Mouse (Mus musculus) midbrain, embryonic 12.5 days (tissue): Measurements from ENCODE around the gene Adam12. TPM values are rescaled to one million over a fixed set of nuclear protein-coding genes. Genes with fewer than 3 reads are reported as not detected.

ENCODE experiments used
- ATAC-seq: fragments of 200-750 bp; cut with Nextera tagmentation; 2 replicates; pipeline ENCODE4 v1.8.0; 2017; ENCODE audit warnings: low read depth, moderate TSS enrichment, moderate library complexity; ENCODE audit not compliant: low FRiP score
- H3K27ac ChIP-seq: fragments of 300-500 bp; sonication (generic); replicated peaks from 2 replicates; pipeline ENCODE4 v1.5.1; 2016; ENCODE audit warnings: mild to moderate bottlenecking
- H3K27me3 ChIP-seq: fragments of 300-500 bp; sonication (generic); 2 replicates; pipeline ENCODE4 v1.6.1; 2016; ENCODE audit warnings: mild to moderate bottlenecking
- H3K36me3 ChIP-seq: fragments of 300-500 bp; sonication (generic); 2 replicates; pipeline ENCODE4 v1.6.1; 2016
- H3K4me1 ChIP-seq: fragments of 300-500 bp; sonication (generic); 2 replicates; pipeline ENCODE4 v1.6.1; 2016
- H3K4me2 ChIP-seq: fragments of 300-500 bp; sonication (generic); replicated peaks from 2 replicates; pipeline ENCODE4 v1.6.1; 2016; ENCODE audit warnings: mild to moderate bottlenecking, moderate library complexity
- H3K4me3 ChIP-seq: fragments of 300-500 bp; sonication (generic); 2 replicates; pipeline ENCODE4 v1.5.1; 2016; ENCODE audit warnings: mild to moderate bottlenecking
- H3K9ac ChIP-seq: fragments of 300-500 bp; sonication (generic); replicated peaks from 2 replicates; pipeline ENCODE4 v1.6.1; 2016; ENCODE audit warnings: mild to moderate bottlenecking, moderate library complexity
- H3K9me3 ChIP-seq: fragments of 300-500 bp; sonication (generic); 2 replicates; pipeline ENCODE4 v1.6.1; 2016; ENCODE audit warnings: mild to moderate bottlenecking
- WGBS: fragments of 180-500 bp; shearing (Covaris S2); methylation state at CpG from one replicate; pipeline ENCODE4 v1.1.7; 2016; 5-methylcytosine and 5-hydroxymethylcytosine counted together
- polyA plus RNA-seq: library from polyadenylated mRNA; unstranded; fragments of >200 nt; fragmentation: Nextera tagmentation; extraction: Ambion mirVana; gene quantifications from 2 replicates; pipeline ENCODE4 v1.2.1, GENCODE M21; 2016

Gene Adam12
- polyA plus RNA-seq, 1 experiment from 2014 or later: 3.0 TPM

DNA sequence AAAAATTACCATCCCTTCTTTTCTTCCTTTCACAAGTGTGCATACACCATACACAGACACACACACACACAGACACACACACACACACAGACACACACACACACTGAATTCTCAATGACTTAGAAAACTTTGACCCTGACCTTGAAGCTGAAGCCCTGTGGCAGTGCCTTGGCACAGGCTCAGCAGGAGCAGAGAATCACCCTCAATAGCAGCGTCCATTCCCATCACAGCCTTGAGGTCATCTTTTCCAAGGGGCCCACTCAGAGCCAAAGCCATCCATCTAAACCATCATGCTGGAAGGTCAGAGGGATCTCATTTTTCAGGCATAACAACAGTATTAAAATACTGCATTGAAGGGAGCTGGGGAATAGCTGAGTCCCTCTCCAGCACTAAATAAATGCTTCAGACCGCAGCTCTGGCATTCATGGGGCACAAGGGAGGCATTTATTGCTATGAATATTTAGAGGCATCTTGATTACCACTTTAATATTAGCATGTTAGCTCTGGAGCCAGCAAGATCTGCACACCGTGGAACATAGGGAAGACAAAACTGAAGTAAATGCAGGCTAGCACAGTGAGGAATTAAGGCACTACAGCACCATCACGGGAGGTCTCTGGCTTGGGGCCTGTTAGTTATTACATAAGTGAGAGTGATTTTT, 92.5 kb downstream of the Adam12 start:
- Histone ChIP-seq H3K9ac (no peak overlapping the region), H3K36me3 (no peaks in the 10 kb centered on the region), H3K4me2 (no peak overlapping the region), H3K9me3 (no peaks in the 10 kb centered on the region), H3K27ac (no peak overlapping the region), H3K27me3 (no peaks in the 10 kb centered on the region), H3K4me1 (no peaks in the 10 kb centered on the region), H3K4me3 (no peak overlapping the region)
- 80% methylated on average over 4 of the region's 4 CpGs for WGBS
- ATAC-seq: no peak

- 59% methylated on average over 2 of the region's 2 CpGs for WGBS
- Histone ChIP-seq H3K4me3 (no peak overlapping the region), H3K4me1 (peaks cover 9% of the 10 kb centered on the region; the same call in 1 of the 2 replicates), H3K9ac (no peak overlapping the region), H3K27me3 (no peaks in the 10 kb centered on the region), H3K9me3 (no peaks in the 10 kb centered on the region), H3K4me2 (no peak overlapping the region), H3K27ac (peak overlapping the region; percentile 35; the same call in 1 of the 2 replicates), H3K36me3 (no peaks in the 10 kb centered on the region)
- peak; percentile 44 for ATAC-seq
These were observed 99.6 kb downstream of the Adam12 start for GRCm38 (mm10) chr7:134132323-134132722.

GRCm38 (mm10) chr7:134128087-134128522, 103.8 kb downstream of the Adam12 start:
- Histone ChIP-seq H3K4me2 (no peak overlapping the region), H3K27me3 (no peaks in the 10 kb centered on the region), H3K4me3 (no peak overlapping the region), H3K4me1 (peaks cover 9% of the 10 kb centered on the region; the same call in 1 of the 2 replicates), H3K27ac (no peak overlapping the region), H3K36me3 (no peaks in the 10 kb centered on the region), H3K9ac (no peak overlapping the region), H3K9me3 (no peaks in the 10 kb centered on the region)
- ATAC-seq: no peak
- whole genome bisulfite sequencing: 53% methylated on average over 5 of the region's 5 CpGs

GRCm38 (mm10) chr7:134121397-134121796, 110.5 kb downstream of the Adam12 start:
- Histone ChIP-seq H3K27me3 (no peaks in the 10 kb centered on the region), H3K27ac (no peak overlapping the region), H3K4me2 (no peak overlapping the region), H3K9me3 (no peaks in the 10 kb centered on the region), H3K4me1 (no peaks in the 10 kb centered on the region), H3K9ac (no peak overlapping the region), H3K4me3 (no peak overlapping the region), H3K36me3 (no peaks in the 10 kb centered on the region)
- ATAC-seq: no peak
- 37% methylated on average over 2 of the region's 2 CpGs for WGBS

- Histone ChIP-seq H3K27me3 (no peaks in the 10 kb centered on the region), H3K4me1 (no peaks in the 10 kb centered on the region), H3K36me3 (no peaks in the 10 kb centered on the region), H3K9me3 (no peaks in the 10 kb centered on the region), H3K27ac (no peak overlapping the region), H3K4me3 (no peak overlapping the region), H3K9ac (no peak overlapping the region), H3K4me2 (no peak overlapping the region)
- ATAC-seq: no peak
- 89% methylated on average over 8 of the region's 8 CpGs for WGBS
These were observed 116.5 kb downstream of the Adam12 start for GRCm38 (mm10) chr7:134115438-134115837.

DNA sequence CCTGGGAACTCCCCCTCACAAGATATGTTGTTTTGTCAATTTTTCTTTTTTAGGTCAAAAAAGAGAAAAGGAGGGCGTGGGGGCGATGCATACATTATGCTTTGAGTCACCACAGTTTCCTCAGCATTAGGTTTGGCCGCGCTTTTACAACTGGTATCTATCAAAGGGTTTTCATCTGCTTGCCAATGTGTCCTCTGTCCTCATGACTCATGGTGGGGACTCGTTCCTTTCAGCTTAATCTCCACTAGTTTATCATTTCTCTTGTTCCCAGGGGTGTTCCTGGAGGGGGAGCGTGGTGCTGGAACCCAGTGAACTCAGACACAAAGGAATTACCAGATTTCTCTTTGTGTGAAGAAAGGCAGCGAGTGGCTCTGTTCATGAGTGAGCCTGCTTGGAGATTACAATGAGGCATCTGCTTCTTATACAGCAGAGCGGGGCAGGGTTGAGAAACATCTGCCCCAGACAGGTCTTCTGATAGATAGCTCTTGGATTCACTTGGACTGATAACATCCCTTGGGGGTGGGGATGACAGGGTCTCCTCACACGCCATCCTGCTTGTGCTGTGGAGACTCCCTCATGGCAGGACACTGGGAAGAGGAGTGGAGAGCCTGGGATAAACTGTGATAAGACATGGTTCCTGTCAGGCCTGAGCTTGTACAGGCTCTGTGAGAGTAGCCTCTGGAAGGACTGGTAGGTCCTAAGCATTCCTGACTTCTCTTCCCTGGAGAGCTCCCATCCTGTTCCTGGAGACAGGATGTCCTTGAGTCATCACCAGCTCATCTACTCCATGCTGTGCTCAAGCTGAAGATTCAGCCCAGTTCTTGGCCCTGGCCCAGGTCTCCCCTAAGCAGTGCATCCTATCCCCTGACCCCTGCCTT, 117.4 kb downstream of the Adam12 start:
- no peak overlapping the region for H3K27ac ChIP-seq
- H3K27me3 ChIP-seq: no peaks in the 10 kb centered on the region
- no peak for ATAC-seq
- no peaks in the 10 kb centered on the region for H3K4me1 ChIP-seq
- no peak overlapping the region for H3K4me2 ChIP-seq
- 71% methylated on average over 9 of the region's 9 CpGs for WGBS
- no peaks in the 10 kb centered on the region for H3K9me3 ChIP-seq
- H3K36me3 ChIP-seq: no peaks in the 10 kb centered on the region
- no peak overlapping the region for H3K4me3 ChIP-seq
- no peak overlapping the region for H3K9ac ChIP-seq

- Histone ChIP-seq H3K36me3 (no peaks in the 10 kb centered on the region), H3K4me1 (no peaks in the 10 kb centered on the region), H3K9ac (no peak overlapping the region), H3K4me3 (no peak overlapping the region), H3K27me3 (no peaks in the 10 kb centered on the region), H3K9me3 (no peaks in the 10 kb centered on the region), H3K27ac (no peak overlapping the region), H3K4me2 (no peak overlapping the region)
- ATAC-seq: no peak
- WGBS: 81% methylated on average over 6 of the region's 6 CpGs
These were observed 118.1 kb downstream of the Adam12 start for GRCm38 (mm10) chr7:134113829-134114228.

DNA sequence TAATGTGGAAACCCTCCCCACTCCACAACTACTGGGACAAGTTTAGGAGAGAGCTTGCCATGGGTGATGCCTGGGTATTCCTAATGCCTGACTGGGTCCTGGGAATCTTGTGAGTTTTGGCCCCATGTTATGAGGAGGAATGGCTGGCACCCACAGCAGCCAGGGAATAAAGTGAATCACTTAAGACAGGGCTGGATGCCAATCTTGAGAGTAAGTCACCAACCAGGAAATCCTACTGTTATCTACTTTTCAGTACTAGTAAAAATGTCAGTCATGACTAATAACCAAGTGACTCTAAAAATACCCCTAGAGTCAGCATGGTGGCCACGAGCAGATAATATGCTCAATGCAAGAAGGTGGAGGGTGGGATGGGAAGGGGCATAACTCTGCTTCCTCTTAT, 121.8 kb downstream of the Adam12 start:
- WGBS: 83% methylated on average over 1 of the region's 1 CpGs
- H3K9ac ChIP-seq: no peak overlapping the region
- H3K27ac ChIP-seq: no peak overlapping the region
- no peak for ATAC-seq
- no peak overlapping the region for H3K4me3 ChIP-seq
- H3K4me2 ChIP-seq: no peak overlapping the region
- no peaks in the 10 kb centered on the region for H3K9me3 ChIP-seq
- H3K4me1 ChIP-seq: no peaks in the 10 kb centered on the region
- H3K27me3 ChIP-seq: no peaks in the 10 kb centered on the region
- no peaks in the 10 kb centered on the region for H3K36me3 ChIP-seq

- 88% methylated on average over 3 of the region's 3 CpGs for WGBS
- H3K36me3 ChIP-seq: no peaks in the 10 kb centered on the region
- H3K9me3 ChIP-seq: no peaks in the 10 kb centered on the region
- H3K27me3 ChIP-seq: no peaks in the 10 kb centered on the region
- no peaks in the 10 kb centered on the region for H3K4me1 ChIP-seq
- no peak overlapping the region for H3K9ac ChIP-seq
- no peak for ATAC-seq
- H3K4me2 ChIP-seq: no peak overlapping the region
- no peak overlapping the region for H3K4me3 ChIP-seq
- no peak overlapping the region for H3K27ac ChIP-seq
These were observed 124.1 kb downstream of the Adam12 start for GRCm38 (mm10) chr7:134107849-134108248.

GRCm38 (mm10) chr7:134099010-134099409, 132.9 kb downstream of the Adam12 start:
- Histone ChIP-seq H3K27ac (no peak overlapping the region), H3K4me2 (no peak overlapping the region), H3K4me3 (no peak overlapping the region), H3K9me3 (no peaks in the 10 kb centered on the region), H3K27me3 (no peaks in the 10 kb centered on the region), H3K36me3 (no peaks in the 10 kb centered on the region), H3K9ac (no peak overlapping the region), H3K4me1 (no peaks in the 10 kb centered on the region)
- WGBS: 70% methylated on average over 4 of the region's 4 CpGs
- ATAC-seq: no peak

DNA sequence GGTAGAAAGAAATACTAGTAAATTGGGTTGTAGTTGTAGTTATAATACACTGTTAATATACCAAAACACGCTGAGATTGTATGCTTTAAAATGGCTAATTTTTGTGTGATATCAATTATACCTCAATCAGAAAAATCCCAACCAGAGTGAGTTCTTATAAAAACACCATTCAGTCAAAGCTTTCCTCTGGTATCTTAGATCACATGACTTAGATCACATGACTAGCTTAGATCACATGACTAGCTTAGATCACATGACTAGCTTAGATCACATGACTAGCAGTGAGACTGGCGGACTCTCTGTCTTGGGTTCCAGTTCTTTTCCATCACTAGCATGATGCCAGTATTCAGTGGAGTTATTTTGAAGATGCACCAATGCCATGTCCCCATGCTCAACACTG, 134.1 kb downstream of the Adam12 start:
- Histone ChIP-seq H3K36me3 (no peaks in the 10 kb centered on the region), H3K27ac (no peak overlapping the region), H3K4me3 (no peak overlapping the region), H3K4me1 (no peaks in the 10 kb centered on the region), H3K9ac (no peak overlapping the region), H3K9me3 (no peaks in the 10 kb centered on the region), H3K4me2 (no peak overlapping the region), H3K27me3 (no peaks in the 10 kb centered on the region)
- ATAC-seq: no peak
- 94% methylated on average over 2 of the region's 2 CpGs for WGBS

DNA sequence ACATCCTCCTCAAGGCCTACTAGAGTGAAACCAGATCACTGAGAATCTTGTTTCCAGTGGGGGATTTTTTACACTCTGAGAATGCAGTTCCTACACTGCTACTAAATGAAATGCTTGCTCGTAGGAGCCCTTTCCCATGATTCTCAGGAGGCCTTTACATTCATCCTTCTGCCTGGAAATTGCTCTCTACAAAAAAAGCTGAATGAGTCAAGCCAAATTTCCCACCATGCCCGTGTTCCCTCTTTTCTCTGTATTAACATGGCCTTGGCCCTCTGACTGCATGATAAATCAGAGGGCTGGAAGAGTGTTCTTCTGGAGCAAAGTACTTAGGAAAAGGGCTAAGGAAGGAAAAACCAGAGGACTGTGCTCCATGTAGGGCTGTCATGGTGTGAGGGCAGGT, 138.1 kb downstream of the Adam12 start:
- H3K36me3 ChIP-seq: no peaks in the 10 kb centered on the region
- no peak for ATAC-seq
- no peaks in the 10 kb centered on the region for H3K9me3 ChIP-seq
- H3K4me2 ChIP-seq: no peak overlapping the region
- 65% methylated on average over 2 of the region's 2 CpGs for WGBS
- no peaks in the 10 kb centered on the region for H3K4me1 ChIP-seq
- H3K9ac ChIP-seq: no peak overlapping the region
- H3K4me3 ChIP-seq: no peak overlapping the region
- no peaks in the 10 kb centered on the region for H3K27me3 ChIP-seq
- no peak overlapping the region for H3K27ac ChIP-seq
